Mouse (Mus musculus) MEL (cell line): Measurements from ENCODE around the gene Fuom.

Source experiments
- CTCF ChIP-seq, 3 experiments: IDR thresholded peaks in 2 of 3; conservative IDR thresholded peaks in 1 of 3; 2 replicates each; pipeline ENCODE4 v1.5.1; 2011 to 2012; ENCODE audit warnings: low read length in 3 of 3, low read depth in 2 of 3, mild to moderate bottlenecking in 2 of 3, improper control_type of control experiment in 1 of 3, inconsistent platforms in 1 of 3, mixed read lengths in 1 of 3, moderate library complexity in 1 of 3; ENCODE audit not compliant: control insufficient read depth in 1 of 3, insufficient read depth in 1 of 3, poor library complexity in 1 of 3, severe bottlenecking in 1 of 3
- ELF1 ChIP-seq: IDR thresholded peaks from 2 replicates; pipeline ENCODE4 v1.6.1; 2014; ENCODE audit warnings: low read depth, mild to moderate bottlenecking, inconsistent platforms, low read length, improper control_type of control experiment, moderate library complexity
- EP300 ChIP-seq, 2 experiments: IDR thresholded peaks; 2 replicates each; pipeline ENCODE4 v1.6.1; 2011; ENCODE audit warnings: improper control_type of control experiment in 2 of 2, low read length in 2 of 2, low read depth in 1 of 2, mild to moderate bottlenecking in 1 of 2
- JUND ChIP-seq: IDR thresholded peaks from 2 replicates; pipeline ENCODE4 v1.6.1; 2011; ENCODE audit warnings: low read depth, mild to moderate bottlenecking, improper control_type of control experiment, low read length
- MAFK ChIP-seq: IDR thresholded peaks from 2 replicates; pipeline ENCODE4 v1.6.1; 2011; ENCODE audit warnings: low read depth, mild to moderate bottlenecking, low read length, improper control_type of control experiment, borderline replicate concordance
- MXI1 ChIP-seq: IDR thresholded peaks from 2 replicates; pipeline ENCODE4 v1.6.1; 2011; ENCODE audit warnings: mild to moderate bottlenecking, low read depth, low read length, improper control_type of control experiment
- MYC ChIP-seq: IDR thresholded peaks from 2 replicates; pipeline ENCODE4 v1.6.1; 2011; ENCODE audit warnings: low read depth, mild to moderate bottlenecking, low read length, improper control_type of control experiment, moderate library complexity
- POLR2A ChIP-seq, 2 experiments: IDR thresholded peaks; 2 replicates each; pipeline ENCODE4 v1.6.1; 2011 to 2012; ENCODE audit warnings: low read length in 2 of 2, mild to moderate bottlenecking in 2 of 2, control low read depth in 1 of 2, improper control_type of control experiment in 1 of 2, low read depth in 1 of 2, moderate library complexity in 1 of 2; ENCODE audit not compliant: control insufficient read depth in 1 of 2, insufficient read depth in 1 of 2, poor library complexity in 1 of 2

- TF ChIP-seq MXI1, result no peak
- no peak for TF ChIP-seq EP300 (IDR thresholded peaks at IDR 0.05; ENCODE audit: low read depth in 1 of 2, low read length in 2 of 2)
- no peak for TF ChIP-seq MAFK
- no peak for TF ChIP-seq CTCF (IDR thresholded peaks at IDR 0.05 in 2 of 3, conservative IDR thresholded peaks at IDR 0.05 in 1 of 3; ENCODE audit: control insufficient read depth in 1 of 3, insufficient read depth in 1 of 3, low read depth in 2 of 3, low read length in 3 of 3, poor library complexity in 1 of 3, severe bottlenecking in 1 of 3)
- no peak for TF ChIP-seq POLR2A (IDR thresholded peaks at IDR 0.05; ENCODE audit: control insufficient read depth in 1 of 2, insufficient read depth in 1 of 2, low read depth in 1 of 2, low read length in 2 of 2, poor library complexity in 1 of 2)
- no peak for TF ChIP-seq ELF1
- no peak for TF ChIP-seq MYC
- no peak for TF ChIP-seq JUND
Observed at GRCm38 (mm10) chr7:140124382-140124781, 22.1 kb upstream of the Fuom start.
